Mouse (Mus musculus) embryonic facial prominence, embryonic 11.5 days (tissue): Measurements from ENCODE around the gene Med27. TPM values are rescaled to one million over a fixed set of nuclear protein-coding genes. Genes with fewer than 3 reads are reported as not detected.

Experiments
- ATAC-seq: fragments of 200-750 bp; cut with Nextera tagmentation; replicated peaks from 2 replicates; pipeline ENCODE4 v1.8.0; 2017; ENCODE audit warnings: low read depth; ENCODE audit not compliant: insufficient number of reproducible peaks, low FRiP score, low TSS enrichment
- DNase-seq: peaks from one replicate; pipeline ENCODE4 v3.0.0-alpha.2; 2015; ENCODE audit warnings: low spot score
- H3K27ac ChIP-seq: fragments of 300-500 bp; sonication (generic); replicated peaks from 2 replicates; pipeline ENCODE4 v1.5.1; 2014; ENCODE audit warnings: mild to moderate bottlenecking, low read depth, low read length, control low read depth
- H3K27me3 ChIP-seq: fragments of 300-500 bp; sonication (generic); 2 replicates; pipeline ENCODE4 v1.6.1; 2014; ENCODE audit warnings: mild to moderate bottlenecking, low read length, moderate library complexity, mixed read lengths; ENCODE audit not compliant: control insufficient read depth, insufficient read depth
- H3K36me3 ChIP-seq: fragments of 300-500 bp; sonication (generic); replicated peaks from 2 replicates; pipeline ENCODE4 v1.6.1; 2014; ENCODE audit warnings: low read depth, mild to moderate bottlenecking, low read length, moderate library complexity, mixed read lengths; ENCODE audit not compliant: control insufficient read depth, insufficient read depth
- H3K4me1 ChIP-seq: fragments of 300-500 bp; sonication (generic); 2 replicates; pipeline ENCODE4 v1.6.1; 2014; ENCODE audit warnings: low read length, mixed read lengths; ENCODE audit not compliant: control insufficient read depth, insufficient read depth
- H3K4me2 ChIP-seq: fragments of 300-500 bp; sonication (generic); 2 replicates; pipeline ENCODE4 v1.6.1; 2014; ENCODE audit warnings: low read depth, mild to moderate bottlenecking, control low read depth, low read length, moderate library complexity
- H3K4me3 ChIP-seq: fragments of 300-500 bp; sonication (generic); 2 replicates; pipeline ENCODE4 v1.5.1; 2014; ENCODE audit warnings: low read depth, low read length, control low read depth
- H3K9ac ChIP-seq: fragments of 300-500 bp; sonication (generic); replicated peaks from 2 replicates; pipeline ENCODE4 v1.6.1; 2014; ENCODE audit warnings: mild to moderate bottlenecking, control low read depth, low read length
- H3K9me3 ChIP-seq: fragments of 300-500 bp; sonication (generic); replicated peaks from 2 replicates; pipeline ENCODE4 v1.6.1; 2016; ENCODE audit warnings: mild to moderate bottlenecking, low read length, inconsistent platforms, mixed read lengths; ENCODE audit not compliant: control insufficient read depth
- WGBS: fragments of 180-500 bp; shearing (Covaris S2); extraction: QIAGEN DNeasy Blood & Tissue Kit; methylation state at CpG from one replicate; pipeline ENCODE4 v1.1.7; 2014; 5-methylcytosine and 5-hydroxymethylcytosine counted together
- polyA plus RNA-seq: library from polyadenylated mRNA; unstranded; fragments of >200 nt; fragmentation: Nextera tagmentation; extraction: Ambion mirVana; gene quantifications from 2 replicates; pipeline ENCODE4 v1.2.1, GENCODE M21; 2014

Gene Med27
- polyA plus RNA-seq, 1 experiment from 2014 or later: 54.5 TPM

- Histone ChIP-seq H3K4me2 (no peak overlapping the region), H3K36me3 (no peaks in the 10 kb centered on the region), H3K9me3 (no peaks in the 10 kb centered on the region), H3K4me1 (peaks cover 3% of the 10 kb centered on the region), H3K9ac (no peak overlapping the region), H3K27ac (no peak overlapping the region), H3K4me3 (no peak overlapping the region), H3K27me3 (no peaks in the 10 kb centered on the region; the same call in 1 of the 2 replicates)
- ATAC-seq: no peak
- WGBS: 83% methylated on average over 7 of the region's 7 CpGs
- no peak for DNase-seq
These were observed 139.9 kb downstream of the Med27 start for GRCm38 (mm10) chr2:29486491-29486890.

- ATAC-seq (no peak), DNase-seq (no peak)
- Histone ChIP-seq H3K4me3 (no peak overlapping the region), H3K27ac (no peak overlapping the region), H3K9me3 (no peaks in the 10 kb centered on the region), H3K9ac (no peak overlapping the region), H3K27me3 (no peaks in the 10 kb centered on the region; the same call in 1 of the 2 replicates), H3K4me1 (peaks cover 3% of the 10 kb centered on the region), H3K36me3 (no peaks in the 10 kb centered on the region), H3K4me2 (no peak overlapping the region)
- WGBS: 77% methylated on average over 2 of the region's 2 CpGs
These were observed 141.0 kb downstream of the Med27 start for GRCm38 (mm10) chr2:29487652-29488051.

GRCm38 (mm10) chr2:29488379-29489236, 142.0 kb downstream of the Med27 start:
- DNase-seq: no peak
- 81% methylated on average over 13 of the region's 13 CpGs for WGBS
- H3K4me2 ChIP-seq: no peak overlapping the region
- no peaks in the 10 kb centered on the region; the same call in 1 of the 2 replicates for H3K27me3 ChIP-seq
- no peaks in the 10 kb centered on the region for H3K36me3 ChIP-seq
- H3K9me3 ChIP-seq: no peaks in the 10 kb centered on the region
- H3K9ac ChIP-seq: no peak overlapping the region
- ATAC-seq: no peak
- no peaks in the 10 kb centered on the region for H3K4me1 ChIP-seq
- no peak overlapping the region for H3K4me3 ChIP-seq
- no peak overlapping the region for H3K27ac ChIP-seq

- ATAC-seq: no peak
- Histone ChIP-seq H3K4me2 (no peak overlapping the region), H3K27ac (no peak overlapping the region), H3K27me3 (no peaks in the 10 kb centered on the region; the same call in 1 of the 2 replicates), H3K9me3 (no peaks in the 10 kb centered on the region), H3K4me3 (no peak overlapping the region), H3K9ac (no peak overlapping the region), H3K4me1 (no peaks in the 10 kb centered on the region), H3K36me3 (no peaks in the 10 kb centered on the region)
- 66% methylated on average over 6 of the region's 6 CpGs for WGBS
- DNase-seq: no peak
These were observed 145.0 kb downstream of the Med27 start for GRCm38 (mm10) chr2:29491656-29492055.

GRCm38 (mm10) chr2:29493396-29494031, 146.9 kb downstream of the Med27 start:
- 33% methylated on average over 9 of the region's 9 CpGs for WGBS
- no peak overlapping the region for H3K4me3 ChIP-seq
- no peak overlapping the region for H3K4me2 ChIP-seq
- no peak overlapping the region; the same call in 1 of the 2 replicates for H3K27ac ChIP-seq
- no peak overlapping the region for H3K9ac ChIP-seq
- DNase-seq (no peak), ATAC-seq (no peak)
- H3K27me3 ChIP-seq: no peaks in the 10 kb centered on the region; the same call in 1 of the 2 replicates
- H3K36me3 ChIP-seq: no peaks in the 10 kb centered on the region
- no peaks in the 10 kb centered on the region for H3K4me1 ChIP-seq
- no peaks in the 10 kb centered on the region for H3K9me3 ChIP-seq

GRCm38 (mm10) chr2:29495271-29495670, 148.7 kb downstream of the Med27 start:
- DNase-seq (no peak), ATAC-seq (no peak)
- Histone ChIP-seq H3K27me3 (no peaks in the 10 kb centered on the region), H3K4me3 (no peak overlapping the region), H3K4me2 (no peak overlapping the region), H3K9ac (no peak overlapping the region), H3K4me1 (no peaks in the 10 kb centered on the region), H3K27ac (no peak overlapping the region), H3K9me3 (no peaks in the 10 kb centered on the region), H3K36me3 (no peaks in the 10 kb centered on the region)
- WGBS: 90% methylated on average over 2 of the region's 2 CpGs

- Histone ChIP-seq H3K36me3 (no peaks in the 10 kb centered on the region), H3K27me3 (no peaks in the 10 kb centered on the region), H3K27ac (no peak overlapping the region), H3K4me2 (no peak overlapping the region), H3K9ac (no peak overlapping the region), H3K9me3 (no peaks in the 10 kb centered on the region), H3K4me1 (no peaks in the 10 kb centered on the region), H3K4me3 (no peak overlapping the region)
- DNase-seq: no peak
- 75% methylated on average over 9 of the region's 9 CpGs for WGBS
- ATAC-seq: no peak
These were observed 154.2 kb downstream of the Med27 start for GRCm38 (mm10) chr2:29500601-29501350.
